Mouse (Mus musculus): ENCODE results near the gene Zdhhc19. TPM values are rescaled to one million over a fixed set of nuclear protein-coding genes. Genes with fewer than 3 reads are reported as not detected.
"Not testable (repeated sequence)": the region's sequence is repeated elsewhere in the genome, so short reads cannot be mapped to it uniquely, and the experiment has no call there.

Gene Zdhhc19
- total RNA-seq, 4 experiments from 2014 or later, result not detected

GRCm38 (mm10) chr16:32487234-32488111, 8.6 kb upstream of the Zdhhc19 start, which contains the start of gene Slc51a:
Gene Slc51a (minus strand): TSS chr16:32487879.
- DNase-seq (ENCODE audit: low spot score in 2 of 2), result no peak

GRCm38 (mm10) chr16:32488939-32489338, 7.1 kb upstream of the Zdhhc19 start:
- DNase-seq (ENCODE audit: low spot score in 2 of 2), result no peak

GRCm38 (mm10) chr16:32494371-32494770, 1.7 kb upstream of the Zdhhc19 start:
- DNase-seq (ENCODE audit: low spot score in 2 of 2), result not testable (repeated sequence)

GRCm38 (mm10) chr16:32498996-32499395, 2.9 kb downstream of the Zdhhc19 start:
- no peak for DNase-seq (ENCODE audit: low spot score in 2 of 2)

- peak; percentile 62 to 70 for DNase-seq (ENCODE audit: low spot score in 2 of 2)
These were observed 3.5 kb downstream of the Zdhhc19 start for GRCm38 (mm10) chr16:32499430-32500037.

- DNase-seq (ENCODE audit: low spot score in 2 of 2), result no peak
These were observed 5.4 kb downstream of the Zdhhc19 start for GRCm38 (mm10) chr16:32501459-32501858.

GRCm38 (mm10) chr16:32502621-32503335, 6.7 kb downstream of the Zdhhc19 start:
- DNase-seq (ENCODE audit: low spot score in 2 of 2), result no peak

GRCm38 (mm10) chr16:32503633-32504032, 7.6 kb downstream of the Zdhhc19 start:
- DNase-seq (ENCODE audit: low spot score in 2 of 2), result no peak

GRCm38 (mm10) chr16:32506298-32506697, 10.2 kb downstream of the Zdhhc19 start:
- DNase-seq (ENCODE audit: low spot score in 2 of 2), result no peak

- no peak for DNase-seq (ENCODE audit: low spot score in 2 of 2)
These were observed 10.8 kb downstream of the Zdhhc19 start for GRCm38 (mm10) chr16:32506868-32507267.

- DNase-seq (ENCODE audit: low spot score in 2 of 2), result peak in 1 of 2 experiments; percentile 40
These were observed 11.3 kb downstream of the Zdhhc19 start for GRCm38 (mm10) chr16:32507407-32507806.

GRCm38 (mm10) chr16:32508035-32508434, 12.0 kb downstream of the Zdhhc19 start:
- DNase-seq (ENCODE audit: low spot score in 2 of 2), result no peak

- DNase-seq (ENCODE audit: low spot score in 2 of 2), result no peak
These were observed 12.5 kb downstream of the Zdhhc19 start for GRCm38 (mm10) chr16:32508506-32509065.

- no peak for DNase-seq (ENCODE audit: low spot score in 2 of 2)
These were observed 13.2 kb downstream of the Zdhhc19 start for GRCm38 (mm10) chr16:32509066-32509942.

- DNase-seq (ENCODE audit: low spot score in 2 of 2), result no peak
These were observed 14.6 kb downstream of the Zdhhc19 start for GRCm38 (mm10) chr16:32510399-32511337.

- DNase-seq (ENCODE audit: low spot score in 2 of 2), result no peak
These were observed 15.3 kb downstream of the Zdhhc19 start for GRCm38 (mm10) chr16:32511338-32511734.

GRCm38 (mm10) chr16:32511827-32512490, 15.9 kb downstream of the Zdhhc19 start:
- no peak for DNase-seq (ENCODE audit: low spot score in 2 of 2)

GRCm38 (mm10) chr16:32512921-32513320, 16.9 kb downstream of the Zdhhc19 start:
- no peak for DNase-seq (ENCODE audit: low spot score in 2 of 2)

- no peak for DNase-seq (ENCODE audit: low spot score in 2 of 2)
These were observed 17.3 kb downstream of the Zdhhc19 start for GRCm38 (mm10) chr16:32513401-32513800.

Data from gastrocnemius, adult 8-10 months (tissue).